Mouse (Mus musculus): Measurements from ENCODE around the gene Gpr39.

GRCm38 (mm10) chr1:125701773-125702172 lies 25.0 kb downstream of the Gpr39 start:
- TF ChIP-seq CTCF (IDR thresholded peaks at IDR 0.05; ENCODE audit: low read depth, low read length): no peak
- no peak for TF ChIP-seq POLR2A (IDR thresholded peaks at IDR 0.05; ENCODE audit: extremely low read depth, insufficient read depth, low read length)
